Mouse (Mus musculus): Measurements from ENCODE around the gene Bax.
"Not testable (repeated sequence)": the region's sequence is repeated elsewhere in the genome, so short reads cannot be mapped to it uniquely, and the experiment has no call there.

The Bax gene

GRCm38 (mm10) chr7:45480310-45480709 is 13.6 kb upstream of the Bax start:
- DNase-seq = not testable (repeated sequence)

GRCm38 (mm10) chr7:45478774-45479173 is 12.1 kb upstream of the Bax start:
- no peak for DNase-seq

GRCm38 (mm10) chr7:45477003-45477402 is 10.3 kb upstream of the Bax start:
- peak; percentile 75 for DNase-seq

GRCm38 (mm10) chr7:45476453-45476852 is 9.8 kb upstream of the Bax start:
- DNase-seq = no peak

- DNase-seq = peak; percentile 66
Measured at GRCm38 (mm10) chr7:45475291-45475969, 8.7 kb upstream of the Bax start.

GRCm38 (mm10) chr7:45470869-45471268 is 4.2 kb upstream of the Bax start:
- peak; percentile 84 for DNase-seq

- no peak for DNase-seq
Measured at GRCm38 (mm10) chr7:45467090-45467670, 482 bp upstream of the Bax start.

GRCm38 (mm10) chr7:45465549-45465948 is 1.1 kb downstream of the Bax start:
- DNase-seq = peak; percentile 49

GRCm38 (mm10) chr7:45465112-45465511 is 1.6 kb downstream of the Bax start:
- no peak for DNase-seq

GRCm38 (mm10) chr7:45463987-45464778 is 2.5 kb downstream of the Bax start:
- DNase-seq = no peak

- DNase-seq = not testable (repeated sequence)
Measured at GRCm38 (mm10) chr7:45462868-45463267, 3.8 kb downstream of the Bax start.

GRCm38 (mm10) chr7:45462325-45462724 is 4.4 kb downstream of the Bax start:
- DNase-seq = no peak

- no peak for DNase-seq
Measured at GRCm38 (mm10) chr7:45461781-45462180, 4.9 kb downstream of the Bax start.

GRCm38 (mm10) chr7:45461326-45461725 is 5.4 kb downstream of the Bax start:
- peak; percentile 39 for DNase-seq

- peak; percentile 83 for DNase-seq
Measured at GRCm38 (mm10) chr7:45460860-45461314, 5.8 kb downstream of the Bax start.

GRCm38 (mm10) chr7:45460377-45460776 is 6.3 kb downstream of the Bax start:
- DNase-seq = peak; percentile 70

- peak; percentile 98 for DNase-seq
Measured at GRCm38 (mm10) chr7:45459564-45460140, 7.0 kb downstream of the Bax start, which contains the start of gene Ftl1. TSS of gene Ftl1 (minus strand) at chr7:45459884.

GRCm38 (mm10) chr7:45458748-45459563 is 7.7 kb downstream of the Bax start:
- peak; percentile 90 for DNase-seq

GRCm38 (mm10) chr7:45457204-45458060 is 9.3 kb downstream of the Bax start:
- peak; percentile 77 for DNase-seq

- no peak for DNase-seq
Measured at GRCm38 (mm10) chr7:45456721-45457203, 9.9 kb downstream of the Bax start.
